Mouse (Mus musculus) myocyte (in vitro differentiated cells): ENCODE measurements around the gene Pnkd. TPM values are rescaled to one million over a fixed set of nuclear protein-coding genes. Genes with fewer than 3 reads are reported as not detected.

Experiments
- H3K27me3 ChIP-seq: one replicate; pipeline ENCODE4 v1.6.1; 2011; ENCODE audit not compliant: control insufficient read depth, insufficient read depth, insufficient read length
- H3K36me3 ChIP-seq: one replicate; pipeline ENCODE4 v1.6.1; 2011; ENCODE audit not compliant: control insufficient read depth, insufficient read depth
- H3K4me2 ChIP-seq: one replicate; pipeline ENCODE4 v1.6.1; 2011; ENCODE audit warnings: low read depth, control low read depth
- H3K4me3 ChIP-seq: one replicate; pipeline ENCODE4 v1.5.1; 2011; ENCODE audit warnings: mild to moderate bottlenecking, control low read depth, moderate library complexity
- H3K79me2 ChIP-seq: one replicate; pipeline ENCODE4 v1.6.1; 2011; ENCODE audit not compliant: control insufficient read depth, insufficient read depth
- H3ac ChIP-seq: one replicate; pipeline ENCODE4 v1.6.1; 2011; ENCODE audit not compliant: control insufficient read depth, insufficient read length
- CEBPB ChIP-seq: IDR thresholded peaks from 2 replicates; pipeline ENCODE4 v1.6.1; 2011; ENCODE audit warnings: mild to moderate bottlenecking, moderate library complexity; ENCODE audit not compliant: poor library complexity, insufficient read depth, severe bottlenecking
- E2F4 ChIP-seq: IDR thresholded peaks from one replicate; pipeline ENCODE4 v1.6.1; 2011; ENCODE audit warnings: mild to moderate bottlenecking, control low read depth, moderate library complexity; ENCODE audit not compliant: insufficient read depth
- MAX ChIP-seq: IDR thresholded peaks from one replicate; pipeline ENCODE4 v1.6.1; 2011; ENCODE audit warnings: low read depth, mild to moderate bottlenecking, control low read depth
- MYOD1 ChIP-seq, 3 experiments: IDR thresholded peaks; one replicate each; pipeline ENCODE4 v1.6.1; 2011; ENCODE audit warnings: control low read depth in 2 of 3, low read depth in 2 of 3, mild to moderate bottlenecking in 2 of 3, moderate library complexity in 1 of 3; ENCODE audit not compliant: insufficient read length in 2 of 3, control insufficient read depth in 1 of 3
- MYOG ChIP-seq, 3 experiments: IDR thresholded peaks; one replicate each; pipeline ENCODE4 v1.6.1; 2011; ENCODE audit warnings: control low read depth in 2 of 3, low read depth in 2 of 3, mild to moderate bottlenecking in 2 of 3; ENCODE audit not compliant: insufficient read length in 2 of 3, control insufficient read depth in 1 of 3, insufficient read depth in 1 of 3
- POLR2A ChIP-seq: IDR thresholded peaks from one replicate; pipeline ENCODE4 v1.6.1; 2011; ENCODE audit warnings: low read depth, mild to moderate bottlenecking, control low read depth, moderate library complexity; ENCODE audit not compliant: insufficient read length
- POLR2AphosphoS2 ChIP-seq: IDR thresholded peaks from one replicate; pipeline ENCODE4 v1.6.1; 2011; ENCODE audit warnings: low read depth, control low read depth; ENCODE audit not compliant: insufficient read length
- REST ChIP-seq: IDR thresholded peaks from one replicate; pipeline ENCODE4 v1.6.1; 2011; ENCODE audit warnings: mild to moderate bottlenecking, control low read depth, moderate library complexity; ENCODE audit not compliant: insufficient read depth, insufficient read length
- SRF ChIP-seq: IDR thresholded peaks from one replicate; pipeline ENCODE4 v1.6.1; 2011; ENCODE audit warnings: low read depth; ENCODE audit not compliant: control insufficient read depth, insufficient read length
- TCF12 ChIP-seq: IDR thresholded peaks from one replicate; pipeline ENCODE4 v1.6.1; 2011; ENCODE audit warnings: mild to moderate bottlenecking, control low read depth; ENCODE audit not compliant: poor library complexity, insufficient read depth, severe bottlenecking
- TCF3 ChIP-seq: IDR thresholded peaks from one replicate; pipeline ENCODE4 v1.6.1; 2011; ENCODE audit warnings: low read depth, control low read depth; ENCODE audit not compliant: insufficient read length
- USF1 ChIP-seq: IDR thresholded peaks from one replicate; pipeline ENCODE4 v1.6.1; 2011; ENCODE audit warnings: low read depth, mild to moderate bottlenecking, control low read depth, moderate library complexity
- polyA plus RNA-seq: library from polyadenylated mRNA; unstranded; fragments of >200 nt; fragmentation: generic; extraction: Trizol; gene quantifications from one replicate; pipeline ENCODE4 v1.2.1, GENCODE M21; 2012; ENCODE audit warnings: missing spikeins

Gene Pnkd
- polyA plus RNA-seq, 1 experiment, result 93.7 TPM

GRCm38 (mm10) chr1:74307146-74307545 is 22.4 kb downstream of the Pnkd start:
- Histone ChIP-seq H3K4me3 (no peak overlapping the region), H3K79me2 (peaks cover 16% of the 10 kb centered on the region), H3K4me2 (no peak overlapping the region), H3K27me3 (no peaks in the 10 kb centered on the region), H3K36me3 (no peaks in the 10 kb centered on the region), H3ac (no peak overlapping the region)
- no peak for TF ChIP-seq POLR2AphosphoS2

GRCm38 (mm10) chr1:74308001-74308964 is 23.6 kb downstream of the Pnkd start:
- H3K27me3 ChIP-seq, result no peaks in the 10 kb centered on the region
- no peak overlapping the region for H3K4me3 ChIP-seq
- no peak for TF ChIP-seq E2F4
- no peak for TF ChIP-seq POLR2AphosphoS2
- H3K4me2 ChIP-seq, result no peak overlapping the region
- peaks cover 5% of the 10 kb centered on the region for H3K79me2 ChIP-seq
- H3ac ChIP-seq, result no peak overlapping the region
- H3K36me3 ChIP-seq, result no peaks in the 10 kb centered on the region

GRCm38 (mm10) chr1:74309767-74310166 is 25.0 kb downstream of the Pnkd start:
- Histone ChIP-seq H3K4me2 (no peak overlapping the region), H3K79me2 (no peaks in the 10 kb centered on the region), H3K36me3 (no peaks in the 10 kb centered on the region), H3ac (no peak overlapping the region), H3K27me3 (no peaks in the 10 kb centered on the region), H3K4me3 (no peak overlapping the region)
- no peak for TF ChIP-seq POLR2A
- TF ChIP-seq MYOD1 (IDR thresholded peaks at IDR 0.05; ENCODE audit: control insufficient read depth in 1 of 3, insufficient read length in 2 of 3, low read depth in 2 of 3), result no peak
- no peak for TF ChIP-seq POLR2AphosphoS2
- TF ChIP-seq CEBPB, result no peak
- no peak for TF ChIP-seq TCF3
- no peak for TF ChIP-seq SRF
- TF ChIP-seq TCF12, result no peak
- no peak for TF ChIP-seq MYOG (IDR thresholded peaks at IDR 0.05; ENCODE audit: control insufficient read depth in 1 of 3, insufficient read depth in 1 of 3, insufficient read length in 2 of 3, low read depth in 2 of 3)
- no peak for TF ChIP-seq MAX
- no peak for TF ChIP-seq E2F4
- no peak for TF ChIP-seq USF1
- no peak for TF ChIP-seq REST

DNA sequence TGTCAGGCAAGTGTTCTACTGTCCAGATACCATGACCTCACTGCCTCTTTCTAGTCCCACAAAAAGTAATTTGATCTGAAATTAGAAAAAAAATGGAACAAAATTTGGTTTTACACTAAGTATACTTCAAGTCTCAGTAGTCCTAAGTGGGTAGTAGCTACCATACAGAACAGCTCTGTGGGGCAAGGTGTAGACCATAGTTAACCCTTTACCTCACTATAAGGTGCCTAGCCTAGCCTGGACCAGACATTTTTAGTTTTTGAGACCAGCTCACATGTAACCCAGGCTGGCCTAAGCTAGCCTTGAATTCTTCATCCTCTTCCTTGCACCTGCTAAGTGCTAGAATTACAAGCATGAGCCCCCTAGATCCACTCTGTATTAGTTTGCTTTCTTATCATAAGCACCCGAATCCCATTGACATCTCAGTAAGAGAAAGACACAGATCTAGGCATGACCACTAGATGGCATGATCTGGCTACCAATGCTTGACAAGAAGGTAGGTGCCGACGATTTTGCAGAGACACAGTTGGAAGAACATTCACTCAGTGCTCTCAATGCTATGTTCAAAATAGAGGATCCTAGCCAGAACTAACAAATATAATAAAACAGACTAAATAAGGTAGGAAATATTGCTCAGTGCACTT is 28.4 kb downstream of the Pnkd start:
- Histone ChIP-seq H3K79me2 (no peaks in the 10 kb centered on the region), H3K4me3 (no peak overlapping the region), H3K36me3 (no peaks in the 10 kb centered on the region), H3K4me2 (no peak overlapping the region), H3K27me3 (no peaks in the 10 kb centered on the region), H3ac (no peak overlapping the region)
- no peak for TF ChIP-seq SRF
- no peak for TF ChIP-seq REST
- TF ChIP-seq USF1, result no peak
- no peak for TF ChIP-seq POLR2AphosphoS2
- no peak for TF ChIP-seq E2F4
- no peak for TF ChIP-seq MYOG (IDR thresholded peaks at IDR 0.05; ENCODE audit: control insufficient read depth in 1 of 3, insufficient read depth in 1 of 3, insufficient read length in 2 of 3, low read depth in 2 of 3)
- no peak for TF ChIP-seq CEBPB
- TF ChIP-seq TCF12, result no peak
- no peak for TF ChIP-seq MYOD1 (IDR thresholded peaks at IDR 0.05; ENCODE audit: control insufficient read depth in 1 of 3, insufficient read length in 2 of 3, low read depth in 2 of 3)
- no peak for TF ChIP-seq MAX
- no peak for TF ChIP-seq POLR2A
- TF ChIP-seq TCF3, result no peak

DNA sequence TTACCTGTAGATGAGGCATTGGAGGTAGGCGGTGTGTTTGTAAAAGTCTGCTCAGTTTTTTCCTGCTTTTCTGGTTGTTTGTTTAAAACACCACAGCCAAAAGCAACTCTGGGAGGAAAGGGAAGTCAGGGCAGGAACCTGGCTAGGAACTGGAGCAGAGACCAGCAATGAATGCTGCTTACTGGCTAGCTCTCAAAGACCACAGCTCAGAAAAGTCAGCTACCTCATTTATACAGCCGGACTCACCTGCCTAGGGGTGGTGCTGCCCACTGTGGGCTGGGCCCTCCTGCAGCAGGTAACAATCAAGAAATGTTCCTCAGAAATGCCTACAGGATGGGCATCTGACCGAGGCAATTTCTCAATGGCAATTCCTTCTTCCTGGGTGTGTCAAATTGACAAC is 30.1 kb downstream of the Pnkd start:
- Histone ChIP-seq H3K4me2 (no peak overlapping the region), H3K4me3 (no peak overlapping the region), H3K27me3 (no peaks in the 10 kb centered on the region), H3K36me3 (no peaks in the 10 kb centered on the region), H3ac (no peak overlapping the region), H3K79me2 (no peaks in the 10 kb centered on the region)
- no peak for TF ChIP-seq E2F4
